Comparison of ENCODE assay signal across 17 mouse cellular contexts in the genomic region with DNA sequence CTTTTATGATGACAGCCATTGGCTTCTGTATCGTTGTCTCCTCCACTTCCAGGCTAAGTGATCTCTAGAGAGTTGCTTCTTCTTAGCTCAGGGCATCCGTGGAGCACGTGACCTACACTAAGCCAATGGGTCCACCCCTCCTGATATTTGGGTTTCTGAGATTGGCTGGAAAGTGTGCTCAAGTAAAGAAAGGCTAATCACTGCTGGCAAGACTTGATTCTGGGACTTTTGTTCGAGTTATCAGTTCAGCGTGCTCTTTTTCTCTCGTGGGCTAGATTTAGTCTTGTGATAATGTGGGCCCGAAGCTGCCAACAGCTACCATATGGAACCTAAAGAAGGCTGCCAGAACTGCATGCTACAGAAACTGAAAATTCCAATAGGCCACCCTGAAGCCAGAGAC. TPM values are rescaled to one million over a fixed set of nuclear protein-coding genes. Genes with fewer than 3 reads are reported as not detected.
DNase-seq lines count a peak whose midpoint lies in the region; ATAC-seq and TF ChIP-seq lines count a peak whose summit lies in the region.
"Had no signal": no experiment of that assay in that cellular context is flagged by ENCODE, and none has a peak within 500 bp of the region (broad histone marks: within the 10 kb centered on the region; RNA-seq: fewer than 3 reads in every experiment).

No protein-coding gene starts in this region.

- H3K9ac ChIP-seq in midbrain, embryonic 14.5 days (replicated peaks; ENCODE audit: low read length): no peak overlapping the region
- H3K9ac ChIP-seq: embryonic facial prominence, embryonic 12.5 days; forebrain, embryonic 13.5 days; midbrain, embryonic 12.5 days; neural tube, embryonic 12.5 days; stomach, embryonic 15.5 days had no signal

- H3K4me3 ChIP-seq in left cerebral cortex, adult 2 months: no peak overlapping the region
- no peak overlapping the region for H3K4me3 ChIP-seq in midbrain, embryonic 14.5 days (replicated peaks; ENCODE audit: low read depth, low read length)
- H3K4me3 ChIP-seq: embryonic facial prominence, embryonic 12.5 days; forebrain, embryonic 13.5 days; heart, adult 2 months; midbrain, embryonic 12.5 days; neural tube, embryonic 12.5 days; stomach, embryonic 15.5 days had no signal

- no peak for TF ChIP-seq CTCF in left cerebral cortex, adult 2 months (IDR thresholded peaks at IDR 0.05)
- no peak for TF ChIP-seq CTCF in brain, embryonic 14.5 days (IDR thresholded peaks at IDR 0.05; ENCODE audit: borderline replicate concordance, extremely low read depth, insufficient read depth, insufficient read length)

- H3K36me3 ChIP-seq in midbrain, embryonic 14.5 days (ENCODE audit: control insufficient read depth, insufficient read depth, low read length): no peaks in the 10 kb centered on the region
- H3K36me3 ChIP-seq: embryonic facial prominence, embryonic 12.5 days; midbrain, embryonic 12.5 days; neural tube, embryonic 12.5 days; stomach, embryonic 15.5 days had no signal

- no peak for TF ChIP-seq POLR2A in brain, embryonic 14.5 days (IDR thresholded peaks at IDR 0.05; ENCODE audit: borderline replicate concordance, extremely low read depth, insufficient read depth, insufficient read length, poor library complexity, severe bottlenecking)

- H3K27ac ChIP-seq in left cerebral cortex, adult 2 months: no peak overlapping the region
- no peak overlapping the region for H3K27ac ChIP-seq in midbrain, embryonic 14.5 days (replicated peaks; ENCODE audit: low read depth, low read length)
- H3K27ac ChIP-seq: embryonic facial prominence, embryonic 12.5 days; forebrain, embryonic 13.5 days; heart, adult 2 months; midbrain, embryonic 12.5 days; neural tube, embryonic 12.5 days; stomach, embryonic 15.5 days had no signal

- H3K9me3 ChIP-seq in midbrain, embryonic 14.5 days (ENCODE audit: control insufficient read depth, low read length): no peaks in the 10 kb centered on the region
- H3K9me3 ChIP-seq: embryonic facial prominence, embryonic 12.5 days; forebrain, embryonic 13.5 days; midbrain, embryonic 12.5 days; neural tube, embryonic 12.5 days; stomach, embryonic 15.5 days had no signal

- no peak for ATAC-seq in midbrain, embryonic 14.5 days (ENCODE audit: low FRiP score, low TSS enrichment)
- ATAC-seq: forebrain, embryonic 13.5 days had no signal

- intact Hi-C loops in left cerebral cortex, adult 2 months (cut with DNase I): no loop called here
- intact Hi-C loops in gastrocnemius, postnatal 14 days (cut with DNase I; ENCODE audit: low total_unique reads): no loop called here

- peaks cover 13% of the 10 kb centered on the region for H3K4me1 ChIP-seq in midbrain, embryonic 14.5 days (ENCODE audit: control insufficient read depth, insufficient read depth, low read length)

- 83% methylated on average over 7 of the region's 7 CpGs for WGBS in midbrain, embryonic 14.5 days

- H3K4me2 ChIP-seq in midbrain, embryonic 14.5 days (ENCODE audit: low read length): no peak overlapping the region
- H3K4me2 ChIP-seq: embryonic facial prominence, embryonic 12.5 days; forebrain, embryonic 13.5 days; liver, embryonic 11.5 days; midbrain, embryonic 12.5 days; neural tube, embryonic 12.5 days; stomach, embryonic 15.5 days had no signal

- DNase-seq in left cerebral cortex, adult 18-20 months (ENCODE audit: low spot score in 2 of 2): peak; percentile 13 to 26
- DNase-seq in left cerebral cortex, adult 2 months (ENCODE audit: extremely low spot score in 1 of 2, low spot score in 2 of 2): no peak
- DNase-seq in brain, embryonic 14.5 days (ENCODE audit: low read depth): peak; percentile 39
- DNase-seq in frontal cortex, adult 2 months (ENCODE audit: extremely low spot score in 1 of 2, low spot score in 1 of 2): peak; percentile 11 to 54
- peak; percentile 50 to 67 for DNase-seq in right cerebral cortex, postnatal 10 days (ENCODE audit: low spot score in 2 of 2)
- no peak for DNase-seq in urinary bladder, postnatal 14 days (ENCODE audit: low spot score)
- no peak for DNase-seq in gastrocnemius, postnatal 14 days
- no peak for DNase-seq in midbrain, embryonic 14.5 days
- DNase-seq: heart, adult 2 months; kidney, postnatal 36 days; lung, postnatal 10 days had no signal

- no peaks in the 10 kb centered on the region for H3K27me3 ChIP-seq in midbrain, embryonic 14.5 days (ENCODE audit: control insufficient read depth, insufficient read depth, low read length)
- H3K27me3 ChIP-seq: forebrain, embryonic 13.5 days; neural tube, embryonic 12.5 days; stomach, embryonic 15.5 days had no signal

RNA-seq across cellular contexts. Expression of gene Washc4, which starts 1.3 kb away (rescaled TPM):
- total RNA-seq in left cerebral cortex, adult 18-20 months (2021): 10 to 100 TPM; 24.6 to 26.4 TPM
- total RNA-seq in left cerebral cortex, adult 2 months (2021): 10 to 100 TPM; 24.1 to 25.5 TPM
- 12.7 and 16.3 TPM in 2 replicates for polyA plus RNA-seq in brain, embryonic 14.5 days (2012; rRNA removed)
- 14.4 and 15.6 TPM in 2 replicates for polyA plus RNA-seq in frontal cortex, adult 2 months (2012; rRNA removed)
- total RNA-seq in gastrocnemius, postnatal 14 days (2021): 10 to 100 TPM; 11.4 to 12.7 TPM
- 20.7 and 35.0 TPM in 2 replicates for polyA plus RNA-seq in midbrain, embryonic 14.5 days (2014; fragmentation: Nextera tagmentation; extraction: Ambion mirVana)

RNA-seq across cellular contexts. Expression of gene Aldh1l2, which starts 8.3 kb away (rescaled TPM):
- 1 to 10 TPM in 1 of 2 experiments, under 1 TPM in 1; 0.91 to 1.1 TPM for total RNA-seq in left cerebral cortex, adult 18-20 months (2021)
- 1 to 10 TPM; 1.7 to 2.4 TPM for total RNA-seq in left cerebral cortex, adult 2 months (2021)
- 21.6 and 24.4 TPM in 2 replicates for polyA plus RNA-seq in brain, embryonic 14.5 days (2012; rRNA removed)
- 2.5 and 3.6 TPM in 2 replicates for polyA plus RNA-seq in frontal cortex, adult 2 months (2012; rRNA removed)
- 1 to 10 TPM; 8.9 to 9.5 TPM for total RNA-seq in gastrocnemius, postnatal 14 days (2021)
- polyA plus RNA-seq in midbrain, embryonic 14.5 days (2014; fragmentation: Nextera tagmentation; extraction: Ambion mirVana): 16.0 and 18.5 TPM in 2 replicates

Comparison
In these comparisons a context has a peak if more than half of its experiments do, and no peak if none do; other contexts are left out.
1. DNase-seq: peak in left cerebral cortex, adult 18-20 months (2 of 2), brain, embryonic 14.5 days (single experiment), frontal cortex, adult 2 months (2 of 2) and right cerebral cortex, postnatal 10 days (2 of 2); none in left cerebral cortex, adult 2 months (0 of 2), urinary bladder, postnatal 14 days (single experiment), gastrocnemius, postnatal 14 days (single experiment) and midbrain, embryonic 14.5 days (single experiment).